Mouse (Mus musculus): Measurements from ENCODE around the gene Stim2. TPM values are rescaled to one million over a fixed set of nuclear protein-coding genes. Genes with fewer than 3 reads are reported as not detected.

Stim2 gene
- polyA plus RNA-seq, 1 experiment from 2014 or later, result 13.9 TPM

- Histone ChIP-seq H3K36me3 (peaks cover 16% of the 10 kb centered on the region), H3K4me3 (no peak overlapping the region), H3K4me1 (replicated peaks) (no peaks in the 10 kb centered on the region), H3K27me3 (ENCODE audit: insufficient read depth, poor library complexity, severe bottlenecking) (no peaks in the 10 kb centered on the region), H3K9me3 (no peaks in the 10 kb centered on the region), H3K27ac (no peak overlapping the region)
- DNase-seq (ENCODE audit: low spot score), result no peak
- WGBS, result 95% methylated on average over 6 of the region's 6 CpGs
Measured at GRCm38 (mm10) chr5:54056266-54056665, 58.0 kb downstream of the Stim2 start.

- no peaks in the 10 kb centered on the region for H3K4me1 ChIP-seq (replicated peaks)
- WGBS, result 91% methylated on average over 6 of the region's 6 CpGs
- no peaks in the 10 kb centered on the region for H3K9me3 ChIP-seq
- DNase-seq (ENCODE audit: low spot score), result no peak
- peaks cover 15% of the 10 kb centered on the region for H3K36me3 ChIP-seq
- no peak overlapping the region for H3K4me3 ChIP-seq
- no peak overlapping the region for H3K27ac ChIP-seq
- H3K27me3 ChIP-seq (ENCODE audit: insufficient read depth, poor library complexity, severe bottlenecking), result no peaks in the 10 kb centered on the region
Measured at GRCm38 (mm10) chr5:54059998-54060397, 61.7 kb downstream of the Stim2 start.

GRCm38 (mm10) chr5:54062079-54062478 is 63.8 kb downstream of the Stim2 start:
- Histone ChIP-seq H3K4me1 (replicated peaks) (no peaks in the 10 kb centered on the region), H3K36me3 (peaks cover 12% of the 10 kb centered on the region), H3K27me3 (ENCODE audit: insufficient read depth, poor library complexity, severe bottlenecking) (no peaks in the 10 kb centered on the region), H3K9me3 (no peaks in the 10 kb centered on the region), H3K4me3 (no peak overlapping the region), H3K27ac (no peak overlapping the region)
- WGBS, result 87% methylated on average over 7 of the region's 7 CpGs
- no peak for DNase-seq (ENCODE audit: low spot score)

- Histone ChIP-seq H3K36me3 (no peaks in the 10 kb centered on the region), H3K27me3 (ENCODE audit: insufficient read depth, poor library complexity, severe bottlenecking) (no peaks in the 10 kb centered on the region), H3K9me3 (no peaks in the 10 kb centered on the region), H3K4me3 (no peak overlapping the region), H3K27ac (no peak overlapping the region), H3K4me1 (replicated peaks) (no peaks in the 10 kb centered on the region)
- WGBS, result 89% methylated on average over 3 of the region's 3 CpGs
- DNase-seq (ENCODE audit: low spot score), result no peak
Measured at GRCm38 (mm10) chr5:54067591-54067990, 69.3 kb downstream of the Stim2 start.

GRCm38 (mm10) chr5:54070549-54070948 is 72.2 kb downstream of the Stim2 start:
- Histone ChIP-seq H3K36me3 (no peaks in the 10 kb centered on the region), H3K9me3 (no peaks in the 10 kb centered on the region), H3K4me3 (no peak overlapping the region), H3K27me3 (ENCODE audit: insufficient read depth, poor library complexity, severe bottlenecking) (no peaks in the 10 kb centered on the region), H3K27ac (no peak overlapping the region), H3K4me1 (replicated peaks) (no peaks in the 10 kb centered on the region)
- DNase-seq (ENCODE audit: low spot score), result no peak
- WGBS, result 96% methylated on average over 2 of the region's 2 CpGs

GRCm38 (mm10) chr5:54071288-54071687 is 73.0 kb downstream of the Stim2 start:
- H3K27ac ChIP-seq, result no peak overlapping the region
- 95% methylated on average over 5 of the region's 5 CpGs for WGBS
- H3K27me3 ChIP-seq (ENCODE audit: insufficient read depth, poor library complexity, severe bottlenecking), result no peaks in the 10 kb centered on the region
- H3K4me1 ChIP-seq (replicated peaks), result no peaks in the 10 kb centered on the region
- H3K36me3 ChIP-seq, result no peaks in the 10 kb centered on the region
- DNase-seq (ENCODE audit: low spot score), result no peak
- no peaks in the 10 kb centered on the region for H3K9me3 ChIP-seq
- no peak overlapping the region for H3K4me3 ChIP-seq

- Histone ChIP-seq H3K27me3 (ENCODE audit: insufficient read depth, poor library complexity, severe bottlenecking) (no peaks in the 10 kb centered on the region), H3K36me3 (no peaks in the 10 kb centered on the region), H3K4me1 (replicated peaks) (no peaks in the 10 kb centered on the region), H3K27ac (no peak overlapping the region), H3K9me3 (no peaks in the 10 kb centered on the region), H3K4me3 (no peak overlapping the region)
- DNase-seq (ENCODE audit: low spot score), result no peak
- WGBS, result 92% methylated on average over 7 of the region's 7 CpGs
Measured at GRCm38 (mm10) chr5:54071705-54072104, 73.4 kb downstream of the Stim2 start.

GRCm38 (mm10) chr5:54073291-54073690 is 75.0 kb downstream of the Stim2 start:
- WGBS, result 54% methylated on average over 1 of the region's 1 CpGs

GRCm38 (mm10) chr5:54079997-54080396 is 81.7 kb downstream of the Stim2 start:
- H3K4me1 ChIP-seq (replicated peaks), result no peaks in the 10 kb centered on the region
- WGBS, result 95% methylated on average over 1 of the region's 1 CpGs
- H3K9me3 ChIP-seq, result no peaks in the 10 kb centered on the region
- H3K4me3 ChIP-seq, result no peak overlapping the region
- peaks cover 3% of the 10 kb centered on the region; the same call in 1 of the 2 replicates for H3K36me3 ChIP-seq
- no peak overlapping the region for H3K27ac ChIP-seq
- no peak for DNase-seq (ENCODE audit: low spot score)
- H3K27me3 ChIP-seq (ENCODE audit: insufficient read depth, poor library complexity, severe bottlenecking), result no peaks in the 10 kb centered on the region

More at GRCm38 (mm10) chr5:54073291-54073690, 75.0 kb downstream of the Stim2 start:
- DNase-seq (ENCODE audit: low spot score), result no peak
- Histone ChIP-seq H3K4me3 (no peak overlapping the region), H3K4me1 (replicated peaks) (no peaks in the 10 kb centered on the region), H3K36me3 (no peaks in the 10 kb centered on the region), H3K9me3 (no peaks in the 10 kb centered on the region), H3K27me3 (ENCODE audit: insufficient read depth, poor library complexity, severe bottlenecking) (no peaks in the 10 kb centered on the region), H3K27ac (no peak overlapping the region)

GRCm38 (mm10) chr5:54087912-54088311 is 89.6 kb downstream of the Stim2 start:
- no peaks in the 10 kb centered on the region for H3K36me3 ChIP-seq
- 94% methylated on average over 3 of the region's 3 CpGs for WGBS
- H3K4me3 ChIP-seq, result no peak overlapping the region
- H3K27ac ChIP-seq, result no peak overlapping the region
- no peak for DNase-seq (ENCODE audit: low spot score)
- H3K9me3 ChIP-seq, result no peaks in the 10 kb centered on the region
- no peaks in the 10 kb centered on the region for H3K4me1 ChIP-seq (replicated peaks)
- no peaks in the 10 kb centered on the region for H3K27me3 ChIP-seq (ENCODE audit: insufficient read depth, poor library complexity, severe bottlenecking)

- H3K36me3 ChIP-seq, result 0 out of 2 replicates have a peak, but pooled peaks cover 7% of the 10 kb centered on the region
- WGBS, result 82% methylated on average over 6 of the region's 6 CpGs
- no peak overlapping the region for H3K27ac ChIP-seq
- no peaks in the 10 kb centered on the region for H3K27me3 ChIP-seq (ENCODE audit: insufficient read depth, poor library complexity, severe bottlenecking)
- no peak overlapping the region for H3K4me3 ChIP-seq
- no peak for DNase-seq (ENCODE audit: low spot score)
- no peaks in the 10 kb centered on the region for H3K9me3 ChIP-seq
- peaks cover 16% of the 10 kb centered on the region; the same call in 1 of the 2 replicates for H3K4me1 ChIP-seq (replicated peaks)
Measured at GRCm38 (mm10) chr5:54098219-54098618, 99.9 kb downstream of the Stim2 start.

- H3K27me3 ChIP-seq (ENCODE audit: insufficient read depth, poor library complexity, severe bottlenecking), result no peaks in the 10 kb centered on the region
- H3K27ac ChIP-seq, result no peak overlapping the region
- H3K36me3 ChIP-seq, result 0 out of 2 replicates have a peak, but pooled peaks cover 3% of the 10 kb centered on the region
- no peaks in the 10 kb centered on the region for H3K9me3 ChIP-seq
- no peak overlapping the region for H3K4me3 ChIP-seq
- WGBS, result 75% methylated on average over 3 of the region's 3 CpGs
- DNase-seq (ENCODE audit: low spot score), result no peak
- H3K4me1 ChIP-seq (replicated peaks), result peaks cover 16% of the 10 kb centered on the region; the same call in 1 of the 2 replicates
Measured at GRCm38 (mm10) chr5:54100916-54101315, 102.6 kb downstream of the Stim2 start.

GRCm38 (mm10) chr5:54101318-54101717 is 103.0 kb downstream of the Stim2 start:
- Histone ChIP-seq H3K9me3 (no peaks in the 10 kb centered on the region), H3K27ac (no peak overlapping the region), H3K4me3 (no peak overlapping the region), H3K27me3 (ENCODE audit: insufficient read depth, poor library complexity, severe bottlenecking) (no peaks in the 10 kb centered on the region), H3K36me3 (0 out of 2 replicates have a peak, but pooled peaks cover 3% of the 10 kb centered on the region), H3K4me1 (replicated peaks) (peaks cover 16% of the 10 kb centered on the region; the same call in 1 of the 2 replicates)
- no peak for DNase-seq (ENCODE audit: low spot score)
- 78% methylated on average over 5 of the region's 5 CpGs for WGBS

- Histone ChIP-seq H3K36me3 (0 out of 2 replicates have a peak, but pooled peaks cover 3% of the 10 kb centered on the region), H3K4me1 (replicated peaks) (peaks cover 16% of the 10 kb centered on the region; the same call in 1 of the 2 replicates), H3K27me3 (ENCODE audit: insufficient read depth, poor library complexity, severe bottlenecking) (no peaks in the 10 kb centered on the region), H3K4me3 (no peak overlapping the region), H3K27ac (no peak overlapping the region), H3K9me3 (no peaks in the 10 kb centered on the region)
- 87% methylated on average over 1 of the region's 1 CpGs for WGBS
- DNase-seq (ENCODE audit: low spot score), result no peak
Measured at GRCm38 (mm10) chr5:54101960-54102359, 103.7 kb downstream of the Stim2 start.
